Mouse (Mus musculus): ENCODE data around the gene 2210418O10Rik.
"Not testable (repeated sequence)": the region's sequence is repeated elsewhere in the genome, so short reads cannot be mapped to it uniquely, and the experiment has no call there.

The 2210418O10Rik gene

DNA sequence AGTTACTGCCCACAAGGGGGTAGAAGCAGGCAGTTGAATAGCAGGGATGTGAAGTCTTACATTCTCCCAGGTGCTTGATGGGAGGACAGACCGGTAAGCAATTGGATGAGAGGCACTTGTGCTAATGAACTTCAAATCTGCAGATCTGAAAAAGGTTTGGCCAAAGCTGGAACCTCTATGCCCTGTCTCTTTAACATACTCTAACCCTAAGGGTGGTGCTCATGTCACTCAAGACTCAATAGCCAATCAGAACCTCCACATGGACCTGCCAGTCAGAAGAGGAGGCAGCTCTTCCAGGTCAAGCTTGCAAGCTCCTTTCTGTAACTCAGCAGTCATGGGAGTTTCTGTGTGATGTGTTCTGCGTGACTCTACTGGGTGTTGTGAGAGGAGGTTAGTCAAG lies at the start of gene 2210418O10Rik:
Gene 2210418O10Rik, plus strand, starts transcription at position 301 of the 400 bp plus-strand sequence.
- not testable (repeated sequence) for DNase-seq (ENCODE audit: low spot score)

DNA sequence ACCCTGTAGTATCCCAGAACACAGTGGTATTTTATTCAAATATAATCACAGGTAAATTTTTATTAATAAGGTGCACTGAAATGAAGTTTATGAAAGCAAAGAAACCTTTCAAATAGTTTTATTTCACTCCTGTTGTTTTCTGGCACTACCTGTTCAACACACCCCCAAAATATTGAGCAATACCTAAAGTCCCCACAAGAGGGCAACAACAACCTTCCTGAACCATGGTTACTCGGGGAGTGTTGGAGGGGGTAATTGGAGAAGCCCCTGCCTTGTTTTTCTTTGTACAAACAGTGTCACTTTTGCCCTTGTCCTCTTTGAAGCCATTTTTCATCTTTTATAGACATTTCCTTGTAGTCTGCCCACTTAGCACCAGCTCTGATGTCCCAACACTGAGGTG lies 22.1 kb downstream of the 2210418O10Rik start:
- DNase-seq (ENCODE audit: low spot score): not testable (repeated sequence)

All from retina, embryonic 14.5 days (tissue).